In genomic region chr2:6796754-6797153, GRCm38 (mm10) we compare ENCODE assay signal across 24 mouse cellular contexts.
DNase-seq lines count a peak whose midpoint lies in the region; ATAC-seq and TF ChIP-seq lines count a peak whose summit lies in the region.
"Had no signal": no experiment of that assay in that cellular context is flagged by ENCODE, and none has a peak within 500 bp of the region (broad histone marks: within the 10 kb centered on the region; RNA-seq: fewer than 3 reads in every experiment).

No protein-coding gene starts in this region.

- no peak overlapping the region for H3K4me3 ChIP-seq in forebrain, embryonic 15.5 days
- no peak overlapping the region for H3K4me3 ChIP-seq in forebrain, postnatal 0 days (ENCODE audit: low read depth, low read length)
- H3K4me3 ChIP-seq in neural tube, embryonic 11.5 days (ENCODE audit: low read depth, low read length) = no peak overlapping the region
- no peak overlapping the region for H3K4me3 ChIP-seq in neural tube, embryonic 12.5 days
- H3K4me3 ChIP-seq in limb, embryonic 10.5 days = no peak overlapping the region
- H3K4me3 ChIP-seq: heart, embryonic 10.5 days; layer of hippocampus, adult 2 months; limb, embryonic 13.5 days; liver, embryonic 12.5 days; midbrain, embryonic 12.5 days had no signal

- no peak for ATAC-seq in forebrain, embryonic 15.5 days (replicated peaks)
- ATAC-seq in forebrain, postnatal 0 days = no peak
- ATAC-seq in neural tube, embryonic 11.5 days (ENCODE audit: insufficient read depth, low FRiP score, low TSS enrichment) = peak; percentile 74
- ATAC-seq in neural tube, embryonic 12.5 days (ENCODE audit: low FRiP score, low read depth) = peak; percentile 83
- ATAC-seq: CD4-positive, CD25-positive, alpha-beta regulatory T cell, adult 4 months; liver, embryonic 12.5 days had no signal

- no peak for TF ChIP-seq CTCF in forebrain, postnatal 0 days (IDR thresholded peaks at IDR 0.05; ENCODE audit: low read depth)

- H3K36me3 ChIP-seq in forebrain, embryonic 15.5 days = no peaks in the 10 kb centered on the region
- H3K36me3 ChIP-seq in forebrain, postnatal 0 days (ENCODE audit: insufficient read depth) = no peaks in the 10 kb centered on the region
- no peaks in the 10 kb centered on the region for H3K36me3 ChIP-seq in neural tube, embryonic 11.5 days (ENCODE audit: control insufficient read depth, insufficient read depth, low read length)
- no peaks in the 10 kb centered on the region for H3K36me3 ChIP-seq in neural tube, embryonic 12.5 days
- no peaks in the 10 kb centered on the region for H3K36me3 ChIP-seq in limb, embryonic 10.5 days
- H3K36me3 ChIP-seq: heart, embryonic 10.5 days; limb, embryonic 13.5 days; liver, embryonic 12.5 days; midbrain, embryonic 12.5 days had no signal

- 0 out of 2 replicates have a peak overlapping the region, but pooled peaks have one; percentile 21 for H3K27ac ChIP-seq in forebrain, embryonic 15.5 days (replicated peaks)
- no peak overlapping the region for H3K27ac ChIP-seq in forebrain, postnatal 0 days (ENCODE audit: low read depth, low read length)
- H3K27ac ChIP-seq in neural tube, embryonic 11.5 days (ENCODE audit: low read depth, low read length) = no peak overlapping the region
- H3K27ac ChIP-seq in neural tube, embryonic 12.5 days = no peak overlapping the region
- H3K27ac ChIP-seq in limb, embryonic 10.5 days = no peak overlapping the region
- H3K27ac ChIP-seq: heart, embryonic 10.5 days; limb, embryonic 13.5 days; liver, embryonic 12.5 days; midbrain, embryonic 12.5 days had no signal

- 41% methylated on average over 5 of the region's 5 CpGs for WGBS in forebrain, embryonic 15.5 days
- 38% methylated on average over 5 of the region's 5 CpGs for WGBS in forebrain, postnatal 0 days
- 44% methylated on average over 5 of the region's 5 CpGs for WGBS in neural tube, embryonic 11.5 days
- WGBS in neural tube, embryonic 12.5 days = 33% methylated on average over 5 of the region's 5 CpGs
- whole genome bisulfite sequencing in limb, embryonic 10.5 days = 81% methylated on average over 5 of the region's 5 CpGs

- H3K4me1 ChIP-seq in forebrain, embryonic 15.5 days = peaks cover 53% of the 10 kb centered on the region
- H3K4me1 ChIP-seq in forebrain, postnatal 0 days (ENCODE audit: insufficient read depth) = peaks cover 14% of the 10 kb centered on the region
- H3K4me1 ChIP-seq in neural tube, embryonic 11.5 days (ENCODE audit: control insufficient read depth, insufficient read depth, low read length) = peaks cover 12% of the 10 kb centered on the region
- peaks cover 31% of the 10 kb centered on the region for H3K4me1 ChIP-seq in neural tube, embryonic 12.5 days
- no peaks in the 10 kb centered on the region for H3K4me1 ChIP-seq in limb, embryonic 10.5 days
- H3K4me1 ChIP-seq: limb, embryonic 13.5 days; liver, embryonic 12.5 days had no signal

- no peak for DNase-seq in forebrain, postnatal 0 days
- DNase-seq in neural tube, embryonic 11.5 days (ENCODE audit: low spot score) = peak; percentile 49
- no peak for DNase-seq in neural tube, embryonic 10.5 days (ENCODE audit: extremely low spot score, low spot score)
- DNase-seq in lung, adult 18-20 months = no peak
- no peak for DNase-seq in limb, embryonic 10.5 days (ENCODE audit: low spot score)
- DNase-seq: adrenal gland, postnatal 25 days; cerebellum, adult 11 months; cerebellum, adult 9-11 months; heart, postnatal 4 days; kidney, adult 2 months; kidney, postnatal 10 days; layer of hippocampus, postnatal 36 days; lung, adult 2 months; lung, postnatal 14 days; thymus, adult 18-20 months; thymus, postnatal 36 days had no signal

- no peak overlapping the region for H3K4me2 ChIP-seq in forebrain, embryonic 15.5 days (replicated peaks)
- no peak overlapping the region for H3K4me2 ChIP-seq in forebrain, postnatal 0 days (ENCODE audit: low read depth)
- H3K4me2 ChIP-seq in neural tube, embryonic 11.5 days (ENCODE audit: low read depth) = no peak overlapping the region
- H3K4me2 ChIP-seq in neural tube, embryonic 12.5 days (replicated peaks) = peak overlapping the region; percentile 33; the same call in 1 of the 2 replicates
- H3K4me2 ChIP-seq: limb, embryonic 13.5 days; liver, embryonic 12.5 days; midbrain, embryonic 12.5 days had no signal

- H3K27me3 ChIP-seq in forebrain, embryonic 15.5 days = no peaks in the 10 kb centered on the region
- no peaks in the 10 kb centered on the region for H3K27me3 ChIP-seq in forebrain, postnatal 0 days (ENCODE audit: insufficient read depth, low read length)
- H3K27me3 ChIP-seq in neural tube, embryonic 11.5 days (ENCODE audit: control insufficient read depth, insufficient read depth, low read length) = no peaks in the 10 kb centered on the region
- H3K27me3 ChIP-seq in neural tube, embryonic 12.5 days (replicated peaks) = no peaks in the 10 kb centered on the region
- no peaks in the 10 kb centered on the region for H3K27me3 ChIP-seq in limb, embryonic 10.5 days (ENCODE audit: low read depth, poor library complexity, severe bottlenecking)
- H3K27me3 ChIP-seq: limb, embryonic 13.5 days; liver, embryonic 12.5 days; midbrain, embryonic 12.5 days had no signal

- H3K9ac ChIP-seq in forebrain, embryonic 15.5 days (replicated peaks) = no peak overlapping the region
- no peak overlapping the region for H3K9ac ChIP-seq in forebrain, postnatal 0 days
- no peak overlapping the region for H3K9ac ChIP-seq in neural tube, embryonic 11.5 days (ENCODE audit: low read length)
- no peak overlapping the region for H3K9ac ChIP-seq in neural tube, embryonic 12.5 days
- H3K9ac ChIP-seq: limb, embryonic 13.5 days; liver, embryonic 12.5 days; midbrain, embryonic 12.5 days had no signal

- H3K9me3 ChIP-seq in forebrain, embryonic 15.5 days = no peaks in the 10 kb centered on the region
- H3K9me3 ChIP-seq in forebrain, postnatal 0 days (ENCODE audit: low read length) = no peaks in the 10 kb centered on the region
- H3K9me3 ChIP-seq in neural tube, embryonic 11.5 days (ENCODE audit: control insufficient read depth, low read length) = no peaks in the 10 kb centered on the region
- H3K9me3 ChIP-seq in neural tube, embryonic 12.5 days = no peaks in the 10 kb centered on the region
- H3K9me3 ChIP-seq in limb, embryonic 10.5 days (replicated peaks) = no peaks in the 10 kb centered on the region
- H3K9me3 ChIP-seq: heart, embryonic 10.5 days; limb, embryonic 13.5 days; liver, embryonic 12.5 days; midbrain, embryonic 12.5 days had no signal

Comparison
In these comparisons a context has a peak if more than half of its experiments do, and no peak if none do; other contexts are left out.
1. ATAC-seq: peak in neural tube, embryonic 11.5 days (single experiment) and neural tube, embryonic 12.5 days (single experiment); none in forebrain, embryonic 15.5 days (single experiment) and forebrain, postnatal 0 days (single experiment).